Comparison of ENCODE assay signal across 29 mouse cellular contexts in the genomic region with DNA sequence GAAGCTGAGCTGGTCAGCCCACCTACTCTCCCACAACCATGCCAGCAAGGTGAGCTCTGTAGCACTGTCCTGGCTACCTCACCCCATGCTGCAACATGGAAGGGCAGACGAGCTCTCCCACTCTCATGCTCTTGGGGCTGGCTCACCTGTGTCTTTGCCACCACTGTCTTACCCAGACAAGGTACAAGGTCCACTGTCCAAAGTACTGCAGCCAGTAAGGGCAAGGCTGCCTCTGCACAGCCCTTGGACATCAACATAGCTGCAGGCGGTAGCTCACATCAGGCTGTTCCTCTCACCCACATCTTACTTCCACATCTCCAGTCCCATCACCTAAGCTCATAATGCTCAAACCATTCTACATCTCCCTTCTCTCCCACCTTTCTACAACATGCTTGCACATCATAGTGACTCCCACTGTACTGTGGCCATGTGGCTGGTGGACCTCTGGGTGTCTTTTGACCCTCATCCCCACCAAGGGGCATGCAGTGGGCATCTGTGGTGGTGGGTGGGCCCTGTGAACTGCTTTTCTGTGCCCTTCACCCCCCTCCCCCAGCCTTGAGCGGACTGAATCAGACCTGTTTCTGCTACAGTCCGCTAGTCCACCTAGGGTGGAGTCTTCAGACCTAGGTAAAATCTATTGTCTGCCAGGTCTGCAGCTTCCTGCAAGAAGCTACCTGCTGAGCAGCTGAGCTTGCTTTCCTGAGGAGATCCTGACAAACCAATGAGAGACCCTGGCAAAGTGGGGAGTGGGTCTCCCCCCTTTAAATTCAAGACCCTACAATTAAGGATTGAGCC. TPM values are rescaled to one million over a fixed set of nuclear protein-coding genes. Genes with fewer than 3 reads are reported as not detected.
DNase-seq lines count a peak whose midpoint lies in the region; ATAC-seq and TF ChIP-seq lines count a peak whose summit lies in the region.
"Had no signal": no experiment of that assay in that cellular context is flagged by ENCODE, and none has a peak within 500 bp of the region (broad histone marks: within the 10 kb centered on the region; RNA-seq: fewer than 3 reads in every experiment).

No protein-coding gene starts in this region.

- H3K27me3 ChIP-seq in ES-Bruce4 (ENCODE audit: control insufficient read depth, insufficient read depth, low read length, poor library complexity, severe bottlenecking) (no peaks in the 10 kb centered on the region), Patski (peaks cover 3% of the 10 kb centered on the region)
- no peaks in the 10 kb centered on the region for H3K27me3 ChIP-seq in small intestine, adult 2 months (ENCODE audit: control insufficient read depth, insufficient read depth, low read length)
- H3K27me3 ChIP-seq: embryonic facial prominence, embryonic 13.5 days; forebrain, embryonic 15.5 days; heart, embryonic 12.5 days; neural tube, embryonic 13.5 days had no signal

- CTCF ChIA-PET in Patski (lab: Charles Lee), result interaction anchor here (0.9 kb wide), 1 partner anchor 36 kb away, joined by 3 read pairs; no protein-coding TSS in a partner anchor

- no peak for TF ChIP-seq POLR2A in ES-Bruce4 (IDR thresholded peaks at IDR 0.05; ENCODE audit: insufficient read depth, low read length)
- no peak for TF ChIP-seq POLR2A in small intestine, adult 2 months (IDR thresholded peaks at IDR 0.05; ENCODE audit: low read depth, low read length)

- POLR2A ChIA-PET in Patski (lab: Charles Lee), result no interaction called here

- TF ChIP-seq CTCF in ES-Bruce4 (IDR thresholded peaks at IDR 0.05; ENCODE audit: low read depth, low read length) (no peak), Patski (IDR thresholded peaks at IDR 0.05) (no peak)
- TF ChIP-seq CTCF in small intestine, adult 2 months (IDR thresholded peaks at IDR 0.05; ENCODE audit: extremely low read depth, insufficient read length, insufficient replicate concordance, low read depth, low read length), result no peak

- H3K36me3 ChIP-seq in ES-Bruce4 (ENCODE audit: control insufficient read depth, insufficient read depth, low read length, poor library complexity, severe bottlenecking), result no peaks in the 10 kb centered on the region
- H3K36me3 ChIP-seq in small intestine, adult 2 months (ENCODE audit: control insufficient read depth, insufficient read depth, low read length), result no peaks in the 10 kb centered on the region
- H3K36me3 ChIP-seq: embryonic facial prominence, embryonic 13.5 days; forebrain, embryonic 10.5 days; forebrain, embryonic 15.5 days; heart, embryonic 12.5 days; neural tube, embryonic 13.5 days had no signal

- peak; percentile 33 for DNase-seq in kidney, adult 9 months
- no peak for DNase-seq in kidney, postnatal 10 days
- no peak for DNase-seq in Patski (ENCODE audit: low read depth, low spot score)
- no peak for DNase-seq in cerebellum, postnatal 10 days
- no peak for DNase-seq in urinary bladder, adult 18-20 months (ENCODE audit: low spot score in 2 of 2)
- DNase-seq: adrenal gland, adult 8-10 months; cerebellum, adult 2 months; cerebellum, postnatal 36 days; gastrocnemius, adult 2 months; gastrocnemius, postnatal 36 days; heart, adult 18-20 months; heart, postnatal 4 days; layer of hippocampus, adult 9-11 months; liver; lung, adult 2 months; lung, postnatal 10 days; right cerebral cortex, postnatal 4 days had no signal

- peak; percentile 77 for TF ChIP-seq EP300 in ES-Bruce4 (IDR thresholded peaks at IDR 0.05; ENCODE audit: insufficient read depth, low read depth, low read length)

- ATAC-seq in Patski, result peak; percentile 12
- ATAC-seq: CD4-positive, CD25-positive, alpha-beta regulatory T cell, adult 4 months; forebrain, embryonic 15.5 days; midbrain, embryonic 16.5 days had no signal

- H3K27ac ChIP-seq in ES-Bruce4 (ENCODE audit: insufficient read depth, low read length), result peak overlapping the region; percentile 75
- H3K27ac ChIP-seq in small intestine, adult 2 months (ENCODE audit: insufficient read depth, low read depth, low read length), result peak overlapping the region; percentile 91
- H3K27ac ChIP-seq: embryonic facial prominence, embryonic 13.5 days; forebrain, embryonic 10.5 days; forebrain, embryonic 15.5 days; gastrocnemius, adult 2 months; hindbrain, embryonic 14.5 days; liver, embryonic 14.5 days; macrophage; neural tube, embryonic 13.5 days had no signal

- H3K9me3 ChIP-seq in ES-Bruce4 (replicated peaks; ENCODE audit: control insufficient read depth, insufficient read depth, low read length, poor library complexity, severe bottlenecking), result peaks cover 10% of the 10 kb centered on the region; the same call in 1 of the 2 replicates
- H3K9me3 ChIP-seq: forebrain, embryonic 10.5 days; forebrain, embryonic 15.5 days; neural tube, embryonic 13.5 days had no signal

- no peak overlapping the region for H3K4me3 ChIP-seq in ES-Bruce4 (ENCODE audit: low read depth, low read length)
- no peak overlapping the region for H3K4me3 ChIP-seq in small intestine, adult 2 months (ENCODE audit: low read depth, low read length)
- H3K4me3 ChIP-seq: embryonic facial prominence, embryonic 13.5 days; forebrain, embryonic 10.5 days; forebrain, embryonic 15.5 days; gastrocnemius, adult 2 months; heart, embryonic 12.5 days; neural tube, embryonic 13.5 days had no signal

- WGBS in small intestine, adult 2 months, result 66% methylated on average over 4 of the region's 4 CpGs

- H3K4me1 ChIP-seq in ES-Bruce4 (ENCODE audit: control insufficient read depth, insufficient read depth, low read length), result peaks cover 3% of the 10 kb centered on the region
- peaks cover 8% of the 10 kb centered on the region; the same call in 1 of the 2 replicates for H3K4me1 ChIP-seq in small intestine, adult 2 months (ENCODE audit: control insufficient read depth, insufficient read depth, insufficient read length, low read length)
- H3K4me1 ChIP-seq: embryonic facial prominence, embryonic 13.5 days; forebrain, embryonic 10.5 days; forebrain, embryonic 15.5 days; heart, embryonic 12.5 days; neural tube, embryonic 13.5 days had no signal

- H3K9ac ChIP-seq in ES-Bruce4 (ENCODE audit: low read depth, poor library complexity, severe bottlenecking), result 0 out of 2 replicates have a peak overlapping the region, but pooled peaks have one; percentile 9
- H3K9ac ChIP-seq: embryonic facial prominence, embryonic 13.5 days; forebrain, embryonic 15.5 days; heart, embryonic 12.5 days; hindbrain, embryonic 14.5 days; liver, embryonic 14.5 days; neural tube, embryonic 13.5 days had no signal

- in situ Hi-C loops in Patski (cut with MboI; ENCODE audit: low pct_unique_long_range_greater_than_20kb), result no loop called here

RNA-seq across cellular contexts. Expression of a gene that starts 39.6 kb away (rescaled TPM):
- polyA plus RNA-seq in ES-Bruce4 (2011; ENCODE audit: insufficient read depth, insufficient read length, low read depth, missing spikeins) (315 and 353 TPM in 2 replicates), Patski (2021) (152 TPM)
- 4.6 and 10.7 TPM in 2 replicates for polyA plus RNA-seq in small intestine, adult 2 months (2012; rRNA removed)

RNA-seq across cellular contexts. Expression of a gene that starts 48.9 kb away (rescaled TPM):
- 396 and 407 TPM in 2 replicates for polyA plus RNA-seq in ES-Bruce4 (2011; ENCODE audit: insufficient read depth, insufficient read length, low read depth, missing spikeins)
- 174 TPM for polyA plus RNA-seq in Patski (2021)
- 27.7 and 60.0 TPM in 2 replicates for polyA plus RNA-seq in small intestine, adult 2 months (2012; rRNA removed)

Comparison
In these comparisons a context has a peak if more than half of its experiments do, and no peak if none do; other contexts are left out.
1. RNA of a gene that starts 39.6 kb away (polyA plus RNA-seq): 315 to 353 TPM in ES-Bruce4 and 152 TPM in Patski (single experiment); 4.6 to 10.7 TPM in small intestine, adult 2 months; every median in the first group is over 10 times any median in the second.